Mouse (Mus musculus): Measurements from ENCODE around the gene Gm10340.
"Not testable (repeated sequence)": the region's sequence is repeated elsewhere in the genome, so short reads cannot be mapped to it uniquely, and the experiment has no call there.

The Gm10340 gene

DNA sequence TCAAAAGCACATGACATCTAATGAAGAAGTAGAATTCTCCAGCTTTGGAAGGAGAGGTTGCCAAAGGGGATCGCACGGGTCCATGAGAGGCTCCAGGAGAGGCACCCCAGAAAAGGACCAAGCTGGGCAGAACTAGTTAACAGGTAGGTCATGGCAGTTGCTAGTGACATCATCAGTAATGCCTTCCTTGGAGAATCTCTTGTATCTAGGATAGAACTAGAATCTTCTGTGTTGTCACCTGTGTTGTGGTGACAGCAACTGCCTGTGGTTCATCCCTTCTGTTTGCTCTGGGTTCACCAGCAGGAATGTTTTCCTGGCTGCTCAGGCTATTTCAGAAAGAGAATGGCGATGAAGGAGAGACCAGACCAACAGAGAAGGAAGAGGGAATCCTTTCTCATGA lies at the start of gene Gm10340:
Gene Gm10340, plus strand, starts transcription at position 301 of the 400 bp plus-strand sequence.
- DNase-seq (ENCODE audit: low read depth, low spot score) = not testable (repeated sequence)

GRCm38 (mm10) chr14:3116051-3116450 lies 17.7 kb upstream of the Gm10340 start:
- peak; percentile 8 for DNase-seq (ENCODE audit: low read depth, low spot score)

- not testable (repeated sequence) for DNase-seq (ENCODE audit: low read depth, low spot score)
These were observed 54.2 kb downstream of the Gm10340 start, which contains the start of gene Gm5795 for GRCm38 (mm10) chr14:3187955-3188354. Gene Gm5795, plus strand, starts transcription at chr14:3188255.
